Mouse (Mus musculus) spleen, postnatal 36 days (tissue): ENCODE data around the gene Ctdspl2.

Experiments
- DNase-seq, 2 experiments: peaks; one replicate each; pipeline ENCODE4 v3.0.0; 2022; ENCODE audit warnings: low spot score in 2 of 2, mixed read lengths in 1 of 2

Ctdspl2 gene

GRCm38 (mm10) chr2:122059365-122060115 is 103.7 kb downstream of the Ctdspl2 start:
- no peak for DNase-seq
